Mouse (Mus musculus): ENCODE measurements around the gene Gm1123. TPM values are rescaled to one million over a fixed set of nuclear protein-coding genes. Genes with fewer than 3 reads are reported as not detected.

Gm1123 gene
- polyA plus RNA-seq, 1 experiment from 2014 or later: not detected

DNA sequence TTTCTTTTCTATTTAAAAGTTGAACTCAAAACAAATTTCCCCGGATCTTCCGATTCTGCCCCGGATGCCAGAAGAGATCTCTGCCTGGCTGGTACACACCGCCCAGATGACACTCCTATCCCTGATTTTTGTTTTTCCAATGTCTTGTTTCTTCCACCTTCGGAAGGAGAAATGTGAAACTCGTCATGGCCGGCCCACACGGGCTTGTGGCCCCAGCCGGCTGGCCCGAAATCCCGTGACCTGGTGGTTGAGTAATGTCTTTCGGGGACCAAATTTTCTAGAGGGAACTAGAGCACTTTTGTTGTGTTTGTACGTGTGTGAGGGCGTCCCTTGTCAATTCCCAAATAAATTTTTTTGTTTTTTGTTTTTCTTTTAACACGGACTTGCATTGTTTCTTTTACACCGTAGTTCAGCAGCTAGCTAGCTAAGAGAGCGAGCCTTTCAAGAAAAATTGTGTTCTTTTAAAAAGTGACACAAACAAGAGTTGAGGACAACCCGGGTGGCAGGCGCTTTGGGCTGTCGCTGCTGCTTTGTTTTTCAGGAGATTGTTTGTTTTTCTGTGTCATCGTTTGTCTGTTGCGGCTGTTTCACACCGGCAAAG, 77.7 kb downstream of the Gm1123 start:
- 3% methylated on average over 23 of the region's 23 CpGs for WGBS
- H3K27ac ChIP-seq (ENCODE audit: low read depth, low read length): no peak overlapping the region
- H3K36me3 ChIP-seq (ENCODE audit: control insufficient read depth, insufficient read depth, low read length): no peaks in the 10 kb centered on the region
- H3K9ac ChIP-seq (ENCODE audit: low read depth, low read length): no peak overlapping the region
- H3K9me3 ChIP-seq (ENCODE audit: control insufficient read depth, low read length): no peaks in the 10 kb centered on the region
- no peak overlapping the region for H3K4me2 ChIP-seq
- H3K27me3 ChIP-seq (replicated peaks; ENCODE audit: control insufficient read depth, insufficient read depth, low read length): peaks cover 100% of the 10 kb centered on the region
- H3K4me1 ChIP-seq (replicated peaks; ENCODE audit: control insufficient read depth, insufficient read depth, low read length): 0 out of 2 replicates have a peak, but pooled peaks cover 2% of the 10 kb centered on the region
- ATAC-seq (replicated peaks; ENCODE audit: low FRiP score): no peak
- no peak overlapping the region for H3K4me3 ChIP-seq (ENCODE audit: low read depth, low read length)
- peak; percentile 49 for DNase-seq (ENCODE audit: low spot score)

Other genes with a start within 250 kb of the Gm1123 start
- not detected in 2 replicates for gene Prr23a1, start 193.2 kb downstream of the Gm1123 start, polyA plus RNA-seq (2014; fragmentation: Nextera tagmentation; extraction: Ambion mirVana)
- not detected in 2 replicates for gene Prr23a2, start 179.2 kb downstream of the Gm1123 start, polyA plus RNA-seq (2014; fragmentation: Nextera tagmentation; extraction: Ambion mirVana)
- not detected in 2 replicates for gene Prr23a3, start 170.9 kb downstream of the Gm1123 start, polyA plus RNA-seq (2014; fragmentation: Nextera tagmentation; extraction: Ambion mirVana)
- gene 7420426K07Rik, start 132.6 kb downstream of the Gm1123 start, polyA plus RNA-seq (2014; fragmentation: Nextera tagmentation; extraction: Ambion mirVana): not detected in 2 replicates
- not detected in 2 replicates for gene Foxl2, start 80.4 kb downstream of the Gm1123 start, polyA plus RNA-seq (2014; fragmentation: Nextera tagmentation; extraction: Ambion mirVana)
- 44.9 and 47.4 TPM in 2 replicates for gene Faim, start 49.3 kb downstream of the Gm1123 start, polyA plus RNA-seq (2014; fragmentation: Nextera tagmentation; extraction: Ambion mirVana)
- gene Pik3cb, start 104.9 kb upstream of the Gm1123 start, polyA plus RNA-seq (2014; fragmentation: Nextera tagmentation; extraction: Ambion mirVana): 2.9 and 3.5 TPM in 2 replicates
- not detected in 2 replicates for gene Faiml, start 201.5 kb upstream of the Gm1123 start, polyA plus RNA-seq (2014; fragmentation: Nextera tagmentation; extraction: Ambion mirVana)
- gene Cep70, start 207.7 kb upstream of the Gm1123 start, polyA plus RNA-seq (2014; fragmentation: Nextera tagmentation; extraction: Ambion mirVana): 45.8 and 49.9 TPM in 2 replicates

Data from liver, embryonic 11.5 days (tissue).